Mouse (Mus musculus): ENCODE measurements around the gene Lrrfip1.

- no peak for TF ChIP-seq CTCF (IDR thresholded peaks at IDR 0.05; ENCODE audit: low read depth)
- no peak for TF ChIP-seq EP300 (IDR thresholded peaks at IDR 0.05; ENCODE audit: low read depth)
These were observed 25.0 kb upstream of the Lrrfip1 start for GRCm38 (mm10) chr1:90973574-90973911.

Data from liver, embryonic 14.5 days (tissue).